Mouse (Mus musculus) liver, embryonic 14.5 days (tissue): Measurements from ENCODE around the gene Ankrd23.

Experiments used
- CTCF ChIP-seq: IDR thresholded peaks from 2 replicates; pipeline ENCODE4 v1.5.1; 2016; ENCODE audit warnings: antibody characterized with exemption, low read depth, control low read depth
- EP300 ChIP-seq: IDR thresholded peaks from 2 replicates; pipeline ENCODE4 v1.6.1; 2016; ENCODE audit warnings: antibody characterized with exemption, low read depth

GRCm38 (mm10) chr1:36573524-36573923 lies 36.8 kb upstream of the Ankrd23 start:
- TF ChIP-seq CTCF (no peak), EP300 (no peak)
